Mouse (Mus musculus): Measurements from ENCODE around the gene Rpl13.
"Not testable (repeated sequence)": the region's sequence is repeated elsewhere in the genome, so short reads cannot be mapped to it uniquely, and the experiment has no call there.

Gene Rpl13

DNA sequence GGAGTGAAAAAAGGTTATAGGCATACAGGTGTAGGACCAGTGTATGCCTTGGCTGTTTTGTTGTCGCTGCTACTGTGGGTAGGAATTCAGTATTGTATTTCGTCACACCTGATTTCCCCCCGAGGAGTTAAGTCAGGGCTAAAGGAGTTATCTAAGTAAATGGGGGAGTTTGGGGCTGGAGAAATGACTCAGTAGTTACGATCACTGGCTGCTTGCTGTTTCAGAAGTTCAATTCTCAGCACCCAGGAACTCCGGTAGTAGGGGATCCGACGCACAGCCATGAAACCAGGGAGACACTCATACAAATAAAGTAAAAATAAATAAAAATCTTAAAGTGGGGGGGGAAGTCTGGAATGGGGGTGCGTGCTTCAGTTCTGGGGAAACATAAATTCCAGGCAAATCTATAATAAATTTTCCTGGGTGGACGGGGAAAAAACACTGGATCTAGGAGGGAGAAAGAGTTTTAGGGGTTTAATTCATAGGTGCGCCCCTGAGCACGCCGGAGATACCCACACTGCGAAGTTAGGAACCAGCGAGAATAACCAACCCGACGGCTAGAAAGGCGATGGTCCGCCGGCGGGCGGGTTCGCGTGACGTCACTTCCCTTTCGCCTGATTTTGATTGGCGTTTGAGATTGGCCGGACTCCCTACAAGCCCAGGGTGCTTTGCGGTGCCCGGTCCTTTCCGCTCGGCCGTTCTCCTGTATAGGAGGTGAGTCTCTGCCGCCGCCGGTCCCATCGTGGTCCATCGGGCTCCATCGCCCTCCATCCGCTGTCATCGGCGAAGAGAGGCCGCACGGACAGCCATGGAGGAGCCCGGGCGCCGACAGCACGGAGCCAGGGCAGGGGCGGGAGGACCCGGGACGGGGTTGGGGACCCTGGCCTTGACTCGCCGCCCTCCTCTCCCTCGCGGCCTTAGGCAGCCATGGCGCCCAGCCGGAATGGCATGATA, at the start of gene Rpl13:
Gene Rpl13, plus strand, starts transcription at position 616 of the 951 bp plus-strand sequence.
- peak; percentile 95 for DNase-seq

DNA sequence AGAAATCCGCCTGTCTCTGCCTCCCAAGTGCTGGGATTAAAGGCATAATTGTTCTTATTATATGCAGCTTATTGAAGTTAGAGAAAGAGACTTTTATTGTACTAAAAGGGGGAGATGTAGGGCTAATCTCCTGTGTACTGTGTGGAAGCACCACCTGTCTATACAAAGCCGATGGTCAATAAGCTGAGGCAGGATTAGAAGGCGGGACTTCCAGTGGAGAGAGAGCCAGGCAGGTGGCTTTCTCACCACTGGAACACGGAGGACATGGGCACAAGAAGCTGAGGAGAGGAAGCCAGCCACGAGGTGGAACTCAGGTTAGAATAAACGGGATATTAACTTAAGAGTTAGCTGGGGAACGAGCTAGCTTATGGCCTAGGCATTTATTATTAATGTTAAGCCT, 39.4 kb upstream of the Rpl13 start, which contains the start of gene Spg7:
Gene Spg7, plus strand, starts transcription at position 222 of the 400 bp plus-strand sequence.
- DNase-seq, result no peak

DNA sequence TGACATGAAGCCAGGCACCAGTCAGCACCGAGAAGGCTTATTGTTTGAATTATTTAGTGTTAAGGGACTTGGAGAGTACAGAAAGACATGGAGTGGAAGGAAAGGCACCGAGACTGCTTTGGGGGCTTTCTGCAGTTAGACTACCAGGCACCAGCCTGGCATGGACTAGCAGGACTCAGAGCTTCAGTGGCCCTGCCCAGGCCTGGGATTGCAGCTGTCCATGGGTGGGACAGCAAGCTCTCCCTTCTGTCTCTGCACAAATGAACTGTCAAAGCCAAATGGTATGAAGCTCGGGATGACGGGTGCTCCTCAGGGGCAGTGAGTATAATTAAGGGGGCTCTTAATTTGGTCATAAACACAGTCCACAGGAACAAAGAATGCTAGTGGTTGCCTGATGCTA, 38.1 kb upstream of the Rpl13 start:
- no peak for DNase-seq

DNA sequence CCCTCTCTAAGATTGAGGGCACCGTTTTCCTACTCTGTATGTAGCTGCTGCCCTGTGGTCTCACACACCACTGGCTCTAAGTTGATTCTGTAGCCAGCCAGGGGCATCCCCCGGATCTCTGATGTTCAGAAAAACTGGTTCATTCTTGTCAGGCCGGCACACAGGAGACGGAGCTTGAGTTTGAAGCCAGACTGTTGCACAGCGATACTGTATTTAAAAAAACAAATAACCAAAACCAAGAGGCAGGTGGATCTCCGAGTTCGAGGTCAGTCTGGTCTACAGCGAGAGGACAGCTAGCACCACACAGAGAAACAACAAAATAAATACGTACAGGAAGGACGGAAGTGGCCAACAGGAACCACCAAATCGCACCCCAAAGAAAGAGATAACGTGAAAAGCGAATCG, 37.3 kb upstream of the Rpl13 start:
- DNase-seq, result no peak

DNA sequence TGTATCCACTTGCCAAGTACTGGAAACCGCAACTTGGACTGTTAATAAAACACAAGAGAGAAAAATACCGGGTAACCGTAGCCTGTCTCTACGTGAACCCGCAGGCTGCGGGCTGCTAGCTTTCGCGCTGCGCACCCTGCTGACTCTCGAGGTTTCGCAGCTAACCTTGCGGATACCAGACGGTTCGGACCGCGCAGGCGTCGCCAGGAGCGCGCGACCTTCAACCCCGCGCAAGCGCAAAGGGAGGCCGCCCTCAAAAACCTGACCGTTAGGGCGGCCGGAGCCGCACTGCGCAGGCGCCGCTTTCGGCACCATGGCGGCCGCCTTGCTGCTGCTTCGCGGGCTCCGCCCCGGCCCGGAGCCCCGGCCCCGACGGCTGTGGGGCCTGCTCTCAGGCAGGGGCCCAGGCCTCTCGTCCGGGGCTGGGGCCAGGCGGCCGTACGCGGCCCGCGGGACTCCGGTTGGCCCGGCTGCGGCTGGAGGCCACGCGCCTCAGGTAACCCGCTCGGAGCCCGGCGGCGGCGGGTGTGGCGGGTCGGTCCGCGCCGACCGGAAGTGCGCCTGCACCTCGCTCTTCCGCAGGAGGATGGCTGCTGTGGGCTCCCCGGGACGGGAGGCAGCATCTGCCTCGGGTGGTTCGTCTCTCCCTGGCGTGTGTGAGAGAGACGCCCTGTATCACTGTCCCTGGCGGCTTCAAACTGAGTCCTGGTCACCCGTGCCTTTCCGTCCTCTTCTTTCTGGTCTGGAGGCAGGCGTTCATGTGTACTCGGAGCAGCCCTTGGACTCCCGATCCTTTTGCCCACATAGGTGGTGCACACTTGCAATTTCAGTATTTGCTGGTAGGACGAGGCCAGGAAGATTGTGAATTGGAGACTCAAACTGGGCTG, 36.7 kb upstream of the Rpl13 start:
- DNase-seq, result peak; percentile 95

DNA sequence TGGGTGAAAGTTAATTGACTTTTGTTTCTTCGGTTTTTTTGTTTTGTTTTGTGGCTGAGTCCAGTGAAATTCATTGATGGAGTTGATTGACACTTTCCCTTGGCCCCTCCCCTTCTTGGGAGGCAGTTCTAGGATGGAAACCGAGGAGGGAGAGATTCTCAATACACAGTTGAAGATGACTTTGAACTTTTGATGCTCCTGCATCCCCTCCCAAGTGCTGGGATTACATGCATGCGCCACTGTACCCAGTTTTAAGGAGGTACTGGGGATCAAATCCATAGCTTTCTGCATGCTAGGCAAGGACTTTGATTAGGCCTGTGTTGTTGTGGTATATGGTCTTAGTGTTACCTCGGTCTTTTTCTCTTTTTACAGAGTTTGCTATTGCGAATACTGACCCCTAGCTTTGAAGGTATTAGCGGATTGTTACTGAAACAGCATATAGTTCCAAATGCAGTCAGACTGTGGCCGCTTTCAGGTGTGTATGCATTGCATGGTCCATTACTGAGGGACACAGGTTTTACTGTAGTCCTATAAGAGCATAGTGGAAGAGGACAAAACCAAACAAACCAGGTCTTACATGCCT, 36.0 kb upstream of the Rpl13 start:
- DNase-seq, result no peak

DNA sequence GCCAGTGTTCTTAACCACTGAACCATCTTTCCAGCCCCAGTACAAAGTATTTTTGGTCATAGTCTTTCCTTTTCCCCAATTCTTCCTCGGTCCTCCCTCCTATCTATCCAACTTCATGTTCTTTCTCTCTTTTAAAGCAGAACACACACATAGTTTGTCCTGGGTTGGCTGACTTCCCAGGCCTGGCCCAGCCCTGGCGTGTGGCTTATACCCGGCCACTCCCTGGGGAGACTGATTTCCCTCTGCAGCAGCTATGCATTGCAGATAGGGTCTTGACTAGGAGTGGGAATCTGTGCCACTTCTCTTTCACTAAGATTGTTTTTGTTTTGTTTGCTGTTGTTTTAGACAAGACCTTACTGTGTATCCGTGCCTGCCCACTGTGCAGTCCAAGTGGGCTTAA, 31.0 kb upstream of the Rpl13 start:
- DNase-seq, result no peak

DNA sequence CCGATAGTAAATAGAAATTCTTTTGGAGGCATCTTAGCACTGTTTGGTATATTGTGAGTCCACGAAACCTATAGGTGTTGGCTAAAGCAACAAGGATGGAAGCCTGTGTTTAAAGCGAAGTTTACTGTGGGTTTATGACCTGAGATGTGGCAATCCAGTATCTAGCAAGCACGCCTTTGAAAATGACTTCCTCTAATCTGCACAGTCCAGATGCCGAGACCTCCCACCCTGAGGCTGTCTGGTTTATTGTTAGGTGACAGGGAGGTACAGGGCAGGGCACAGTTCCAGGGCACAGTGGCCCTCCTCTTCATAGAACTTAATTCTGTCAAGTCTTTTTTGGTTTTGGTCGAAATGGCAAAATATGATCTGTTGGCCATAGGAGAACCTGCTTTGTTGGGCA, 24.9 kb upstream of the Rpl13 start:
- no peak for DNase-seq

DNA sequence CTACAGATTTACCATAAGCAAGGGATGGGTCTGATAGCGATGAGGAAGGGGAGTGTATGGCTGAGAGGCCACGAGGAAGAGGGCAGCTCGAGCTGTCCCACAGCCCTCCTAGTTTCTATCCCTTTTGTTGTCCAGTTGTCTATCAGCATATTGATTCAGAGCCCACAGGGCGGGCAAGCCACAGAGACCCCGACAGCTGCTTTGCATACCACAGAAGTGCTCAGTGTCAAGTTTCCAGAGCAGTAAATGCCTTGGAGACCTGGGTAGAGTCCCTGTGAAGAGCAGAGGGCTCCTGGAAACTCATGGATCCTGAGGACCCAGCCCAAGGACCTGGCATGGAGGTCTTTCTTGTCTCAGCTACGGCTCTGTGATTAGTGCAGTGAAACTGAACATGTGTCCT, 19.2 kb upstream of the Rpl13 start:
- no peak for DNase-seq

DNA sequence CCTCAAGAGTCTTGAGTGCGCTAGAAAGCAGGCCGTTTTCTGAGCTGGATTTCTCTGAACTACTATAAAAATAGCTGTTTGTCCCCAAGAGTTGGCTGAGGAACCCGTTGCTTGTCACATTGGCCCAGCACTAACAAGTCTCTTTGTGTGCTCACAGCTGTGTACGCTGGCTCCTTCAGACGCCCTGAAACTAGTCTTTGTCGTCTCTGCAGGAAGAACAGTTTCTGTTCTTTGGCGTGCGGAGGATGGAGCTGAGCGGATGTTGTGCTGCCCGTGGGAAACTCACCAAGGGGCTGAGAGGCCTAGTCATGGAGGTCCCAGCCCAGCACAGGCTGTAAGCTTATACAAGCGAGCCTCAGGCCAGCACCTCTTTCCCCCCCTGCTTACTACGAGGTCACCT, 18.5 kb upstream of the Rpl13 start:
- DNase-seq, result no peak

DNA sequence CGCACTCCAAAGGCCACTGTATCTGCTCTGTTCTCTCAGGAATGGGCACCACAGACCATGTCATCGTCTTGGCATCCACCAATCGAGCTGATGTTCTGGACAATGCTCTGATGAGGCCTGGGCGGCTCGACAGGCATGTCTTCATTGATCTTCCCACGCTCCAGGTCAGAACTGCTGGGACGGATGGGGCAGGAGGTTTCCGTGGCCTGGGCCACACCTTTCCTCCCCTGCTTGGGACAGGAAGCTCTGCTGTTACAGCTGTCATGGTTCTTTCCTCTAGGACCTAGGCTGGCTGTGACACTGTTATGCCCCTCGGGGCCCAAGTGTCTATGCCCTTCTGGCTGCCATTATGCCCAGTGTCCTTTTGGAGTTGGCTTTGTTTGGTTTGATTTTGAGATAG, 14.9 kb upstream of the Rpl13 start:
- no peak for DNase-seq

DNA sequence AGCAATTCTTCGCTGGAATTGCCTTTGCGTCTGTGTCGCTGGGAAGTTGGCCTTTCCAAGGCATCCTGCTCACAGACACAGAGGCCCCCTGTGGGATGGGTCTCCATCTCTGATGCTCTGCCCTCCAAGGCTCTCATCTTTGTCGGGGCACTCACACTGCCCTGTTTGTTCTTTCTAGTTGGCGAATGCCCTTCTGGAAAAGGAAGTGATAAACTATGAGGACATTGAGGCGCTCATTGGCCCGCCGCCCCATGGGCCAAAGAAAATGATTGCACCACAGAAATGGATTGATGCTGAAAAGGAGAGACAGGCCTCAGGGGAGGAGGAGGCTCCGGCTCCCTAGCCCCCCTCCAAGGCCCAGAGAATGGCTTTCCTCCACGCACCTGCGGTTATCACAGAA, 4.9 kb upstream of the Rpl13 start:
- DNase-seq, result no peak

DNA sequence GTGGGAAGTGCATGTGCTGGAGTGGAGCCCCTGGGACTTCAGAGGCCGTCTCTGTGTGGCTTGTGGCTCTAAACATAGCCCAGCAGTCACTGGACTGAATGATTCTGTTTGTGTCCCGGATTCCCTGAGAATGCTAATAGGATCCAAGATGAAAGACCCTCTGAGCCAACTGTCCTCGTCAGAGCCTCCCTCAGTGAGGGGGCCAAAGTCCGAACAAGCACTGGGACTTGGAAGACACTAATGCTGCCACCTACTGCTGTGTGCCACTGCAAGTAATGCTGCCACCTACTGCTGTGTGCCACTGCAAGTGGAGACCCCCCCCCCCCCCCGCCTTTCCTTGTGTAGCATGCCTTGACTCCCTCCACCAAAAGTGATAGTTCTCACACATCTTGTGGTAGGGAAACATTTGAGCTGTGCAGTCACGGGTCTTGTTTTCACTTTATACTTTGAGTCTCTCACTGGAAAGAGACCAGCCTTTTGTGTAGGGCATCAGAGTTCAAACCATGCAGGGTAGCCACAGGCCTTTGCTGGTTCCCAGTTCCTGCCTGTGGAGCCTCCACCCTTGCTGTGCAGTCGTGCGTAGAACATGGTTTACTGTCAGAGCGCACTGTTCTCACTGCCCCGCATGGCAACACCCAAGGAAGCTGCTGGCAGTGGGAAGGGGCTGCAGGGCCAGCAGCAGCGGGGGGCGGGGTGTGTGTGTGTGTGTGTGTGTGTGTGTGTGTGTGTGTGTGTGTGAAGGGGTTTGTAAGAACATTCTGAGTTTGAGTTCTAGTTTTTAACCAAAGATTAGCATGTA, 4.2 kb upstream of the Rpl13 start:
- DNase-seq, result peak; percentile 40

DNA sequence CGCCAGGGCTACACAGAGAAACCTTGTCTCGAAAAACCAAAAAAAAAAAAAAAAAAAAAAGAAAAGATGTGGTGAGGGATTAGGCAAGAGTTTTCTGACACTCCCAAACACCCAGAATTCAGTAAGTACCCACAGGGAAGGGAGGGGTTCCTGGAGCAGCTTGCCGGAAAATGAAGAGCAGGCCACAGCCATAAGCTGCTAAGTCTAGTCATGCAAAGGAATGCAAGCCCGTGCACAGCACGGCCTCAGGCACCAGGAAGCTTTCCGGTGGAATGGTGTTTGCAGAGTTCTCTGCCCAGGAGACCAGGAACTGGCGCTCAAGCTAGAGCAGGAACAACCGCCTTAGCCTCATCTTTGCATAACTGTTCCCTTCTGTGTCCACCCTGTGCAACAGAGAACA, 1.9 kb upstream of the Rpl13 start:
- no peak for DNase-seq

DNA sequence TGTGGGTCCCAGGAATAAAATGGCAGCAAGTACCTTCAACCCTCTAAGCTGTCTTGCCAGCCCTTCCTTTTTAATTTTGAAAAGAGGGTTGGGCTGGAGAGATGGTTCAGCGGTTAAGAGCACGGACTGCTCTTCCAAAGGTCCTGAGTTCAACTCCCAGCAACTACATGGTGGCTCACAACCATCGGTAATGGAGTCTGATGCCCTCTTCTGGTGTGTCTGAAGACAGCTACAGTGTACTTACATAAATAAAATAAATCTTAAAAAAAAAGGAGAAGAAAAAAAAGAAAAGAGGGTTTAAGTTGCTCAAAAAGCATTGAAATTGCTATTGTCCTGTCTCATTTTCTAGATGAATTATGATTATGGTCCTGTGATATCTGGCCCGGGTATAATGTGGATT, 906 bp upstream of the Rpl13 start:
- no peak for DNase-seq

DNA sequence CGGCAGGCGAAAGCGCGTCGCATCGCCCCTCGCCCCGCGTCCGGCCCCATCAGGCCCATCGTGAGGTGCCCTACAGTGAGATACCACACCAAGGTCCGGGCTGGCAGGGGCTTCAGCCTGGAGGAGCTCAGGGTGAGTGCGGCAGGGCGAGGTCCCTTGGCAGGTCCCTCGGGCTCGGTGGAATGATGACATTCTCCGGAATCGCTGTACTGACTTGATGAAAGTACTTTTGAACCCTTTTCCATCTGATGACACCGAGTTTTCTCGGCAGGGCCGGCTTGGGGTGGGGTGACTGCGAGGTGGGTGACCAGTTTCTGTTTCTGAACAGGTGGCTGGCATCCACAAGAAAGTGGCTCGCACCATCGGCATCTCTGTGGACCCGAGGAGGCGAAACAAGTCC, 705 bp downstream of the Rpl13 start:
- DNase-seq, result not testable (repeated sequence)

DNA sequence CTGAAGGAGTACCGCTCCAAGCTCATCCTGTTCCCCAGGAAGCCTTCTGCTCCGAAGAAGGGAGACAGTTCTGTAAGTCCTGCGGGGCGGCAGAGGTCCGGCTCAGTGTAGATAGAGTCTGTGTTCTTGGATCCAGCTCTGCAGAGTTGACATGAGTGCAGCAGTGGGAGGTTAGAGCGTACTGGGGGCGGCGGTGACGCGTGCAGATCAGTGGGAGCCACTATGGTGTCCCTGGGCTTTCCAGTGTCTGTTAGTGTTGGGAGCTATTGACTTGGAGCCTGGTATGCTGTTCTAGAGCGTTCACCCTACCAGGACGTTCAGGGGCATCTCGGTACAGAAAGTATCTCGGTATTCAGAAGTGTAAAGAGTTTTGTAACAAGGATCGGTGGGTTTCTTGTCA, 1.1 kb downstream of the Rpl13 start:
- no peak for DNase-seq

DNA sequence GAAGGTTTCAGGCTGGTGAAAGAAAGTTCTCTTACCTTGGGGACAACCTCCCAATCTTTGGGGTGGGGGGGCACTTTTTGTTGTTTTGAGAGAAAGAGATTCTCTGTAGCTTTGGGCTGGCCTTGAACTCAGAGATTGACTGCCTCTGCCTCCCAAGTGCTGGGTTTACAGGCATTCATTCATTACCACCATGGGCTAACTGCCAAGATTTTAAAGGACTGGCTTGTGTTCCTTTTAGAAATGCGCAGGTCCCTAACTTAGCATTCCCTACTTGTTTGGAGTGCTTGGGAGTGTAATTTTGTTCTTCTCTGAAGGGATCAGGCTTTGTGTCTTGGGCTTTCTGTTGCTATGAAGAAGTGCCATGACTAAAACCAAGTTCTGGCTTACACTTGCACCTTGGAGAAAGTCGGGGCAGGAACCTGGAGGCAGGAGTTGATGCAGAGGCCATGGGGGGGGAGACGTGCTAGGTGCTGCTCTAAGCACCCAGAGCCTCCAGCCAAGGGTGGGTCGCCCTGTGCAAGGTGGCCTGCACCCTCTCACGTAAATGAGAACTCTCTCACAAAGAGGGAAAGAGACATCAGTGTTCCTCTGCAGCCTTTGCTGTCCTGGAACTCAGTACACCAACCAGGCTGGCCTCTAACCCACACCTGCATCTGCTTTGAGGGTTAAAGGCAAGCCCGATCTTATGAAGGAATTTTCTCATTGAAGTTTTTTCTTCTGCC, 2.1 kb downstream of the Rpl13 start:
- DNase-seq, result no peak

DNA sequence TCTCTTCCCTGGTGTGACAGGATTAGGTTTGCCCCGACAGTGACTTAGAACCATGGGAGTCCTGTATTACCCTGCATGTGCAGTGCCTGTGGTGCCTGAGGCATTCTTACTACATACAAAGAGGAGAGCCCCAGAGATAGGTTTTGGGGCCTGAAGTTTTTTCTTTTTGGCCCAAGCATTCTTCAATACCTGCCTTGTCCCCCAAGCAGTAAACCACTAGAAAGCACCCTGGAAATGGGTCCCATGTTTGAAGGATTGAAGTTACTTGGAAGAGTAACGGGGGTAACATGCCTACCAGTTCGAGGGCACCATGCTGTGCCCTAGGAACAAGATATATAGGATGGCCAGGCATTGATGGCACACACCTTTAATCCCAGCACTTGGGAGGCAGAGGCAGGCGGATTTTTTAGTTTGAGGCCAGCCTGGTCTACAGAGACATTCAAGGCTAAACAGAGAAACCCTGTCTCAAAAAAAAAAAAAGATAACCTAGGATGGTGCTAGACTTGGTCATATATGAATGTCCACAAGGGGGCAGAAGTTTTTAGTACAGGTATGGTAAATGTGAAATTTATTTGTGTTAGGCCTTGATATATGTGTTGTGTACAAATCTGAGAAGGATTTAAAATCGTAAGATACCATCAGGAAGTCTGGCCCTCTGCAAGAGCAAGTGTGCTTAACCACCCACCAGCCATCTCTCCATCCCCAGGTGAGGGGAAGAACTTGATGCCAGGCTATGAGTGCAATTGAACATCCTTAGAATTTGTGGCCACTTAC, 3.6 kb downstream of the Rpl13 start:
- no peak for DNase-seq

DNA sequence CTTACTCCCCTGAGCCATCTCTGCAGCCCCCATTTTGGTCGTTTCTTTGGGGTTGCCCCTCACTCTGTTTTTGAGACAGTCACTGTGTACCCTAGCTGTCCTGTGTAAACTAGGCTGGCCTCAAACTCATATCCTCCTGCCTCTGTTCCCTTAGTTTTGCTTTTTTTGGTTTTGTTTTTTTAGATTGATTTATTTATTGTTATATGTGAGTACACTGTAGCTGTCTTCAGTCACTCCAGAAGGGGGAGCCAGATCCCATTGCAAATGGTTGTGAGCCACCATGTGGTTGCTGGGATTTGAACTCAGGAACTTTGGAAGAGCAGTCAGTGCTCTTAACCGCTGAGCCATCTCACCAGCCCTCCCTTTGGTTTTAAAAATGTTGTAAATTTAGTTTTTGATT, 4.4 kb downstream of the Rpl13 start:
- no peak for DNase-seq

DNA sequence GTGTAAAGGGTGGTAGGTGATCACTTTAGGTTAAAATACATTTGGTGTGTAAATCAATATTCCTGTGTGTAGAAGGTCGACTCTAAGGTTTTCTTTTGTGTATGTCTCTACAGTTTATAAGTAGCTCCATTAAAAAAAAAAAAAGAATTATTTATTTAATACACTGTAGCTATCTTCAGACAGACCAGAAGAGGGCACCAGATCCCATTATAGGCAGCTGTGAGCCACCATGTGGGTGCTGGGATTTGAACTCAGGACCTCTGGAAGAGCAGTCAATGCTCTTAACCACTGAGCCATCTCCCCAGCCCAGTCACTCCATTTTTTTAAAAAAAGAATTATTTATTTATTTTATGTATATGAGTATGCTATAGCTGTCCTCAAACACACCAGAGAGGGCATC, 5.9 kb downstream of the Rpl13 start:
- DNase-seq, result no peak

Measured in right cerebral cortex, postnatal 4 days (tissue).